Mouse (Mus musculus) neural tube, embryonic 15.5 days (tissue): ENCODE measurements around the gene Mis12. TPM values are rescaled to one million over a fixed set of nuclear protein-coding genes. Genes with fewer than 3 reads are reported as not detected.

ENCODE experiments used
- ATAC-seq: fragments of 200-750 bp; cut with Nextera tagmentation; 2 replicates; pipeline ENCODE4 v1.8.0; 2017; ENCODE audit warnings: mild to moderate bottlenecking, moderate TSS enrichment, moderate library complexity; ENCODE audit not compliant: low FRiP score
- H3K27ac ChIP-seq: fragments of 300-500 bp; sonication (generic); replicated peaks from 2 replicates; pipeline ENCODE4 v1.5.1; 2015; ENCODE audit warnings: mild to moderate bottlenecking, inconsistent platforms
- H3K27me3 ChIP-seq: fragments of 300-500 bp; sonication (generic); replicated peaks from 2 replicates; pipeline ENCODE4 v1.6.1; 2015; ENCODE audit warnings: inconsistent platforms
- H3K36me3 ChIP-seq: fragments of 300-500 bp; sonication (generic); 2 replicates; pipeline ENCODE4 v1.6.1; 2015; ENCODE audit warnings: inconsistent platforms
- H3K4me1 ChIP-seq: fragments of 300-500 bp; sonication (generic); 2 replicates; pipeline ENCODE4 v1.6.1; 2015; ENCODE audit warnings: inconsistent platforms
- H3K4me2 ChIP-seq: fragments of 300-500 bp; sonication (generic); 2 replicates; pipeline ENCODE4 v1.6.1; 2015; ENCODE audit warnings: inconsistent platforms, mild to moderate bottlenecking, moderate library complexity
- H3K4me3 ChIP-seq: fragments of 300-500 bp; sonication (generic); replicated peaks from 2 replicates; pipeline ENCODE4 v1.5.1; 2015; ENCODE audit warnings: mild to moderate bottlenecking, inconsistent platforms
- H3K9ac ChIP-seq: fragments of 300-500 bp; sonication (generic); replicated peaks from 2 replicates; pipeline ENCODE4 v1.6.1; 2015; ENCODE audit warnings: mild to moderate bottlenecking, inconsistent platforms
- H3K9me3 ChIP-seq: fragments of 300-500 bp; sonication (generic); replicated peaks from 2 replicates; pipeline ENCODE4 v1.6.1; 2016; ENCODE audit warnings: inconsistent platforms
- WGBS: fragments of 180-500 bp; shearing (Covaris S2); methylation state at CpG from one replicate; pipeline ENCODE4 v1.1.7; 2015; ENCODE audit warnings: mixed read lengths; 5-methylcytosine and 5-hydroxymethylcytosine counted together
- polyA plus RNA-seq: library from polyadenylated mRNA; unstranded; fragments of >200 nt; fragmentation: Nextera tagmentation; extraction: Ambion mirVana; gene quantifications from 2 replicates; pipeline ENCODE4 v1.2.1, GENCODE M21; 2015

The Mis12 gene
- polyA plus RNA-seq, 1 experiment from 2014 or later, result 29.8 TPM

DNA sequence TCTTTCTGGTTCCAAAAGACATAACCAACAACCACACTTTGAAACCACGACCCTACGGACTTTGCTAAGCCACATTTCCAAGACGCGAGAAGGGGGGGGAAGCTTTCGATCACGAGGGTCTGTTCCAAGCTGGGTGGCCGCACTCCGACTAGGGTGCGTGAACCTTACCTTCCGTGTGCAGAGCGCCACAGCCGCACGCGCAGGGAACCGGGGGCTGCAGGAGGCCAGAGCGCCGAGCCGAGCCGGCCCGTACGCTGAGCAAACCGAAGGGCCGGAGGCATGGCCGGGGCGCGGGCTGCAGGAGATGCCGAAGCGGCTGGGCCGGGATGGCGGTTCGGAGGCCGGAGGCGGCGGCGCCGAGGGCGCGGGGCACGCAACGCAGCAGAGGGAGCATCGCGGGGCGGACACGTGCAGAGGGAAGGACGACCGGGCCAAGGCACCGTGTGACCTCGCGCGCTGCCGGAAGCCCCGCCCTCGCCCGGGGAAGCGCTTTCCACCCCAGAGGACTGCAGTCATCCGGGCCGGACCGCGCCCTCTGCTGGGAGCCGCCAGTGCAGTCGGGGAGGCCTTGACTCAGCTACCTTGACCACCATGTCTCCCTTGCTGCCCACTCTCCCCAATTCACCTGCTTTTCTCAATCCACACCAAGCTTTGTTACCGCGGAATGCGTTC is 36.7 kb upstream of the Mis12 start, which contains the start of gene C1qbp:
Gene C1qbp, minus strand, starts transcription at position 470 of the 672 bp plus-strand sequence.
- Histone ChIP-seq H3K27ac (peak within 1 kb of the TSS; percentile 74), H3K9me3 (no peaks in the 10 kb centered on the region), H3K4me3 (peak within 1 kb of the TSS; percentile 99), H3K27me3 (no peaks in the 10 kb centered on the region), H3K36me3 (peaks cover 68% of the 10 kb centered on the region), H3K4me1 (peaks cover 17% of the 10 kb centered on the region), H3K4me2 (peak within 1 kb of the TSS; percentile 69), H3K9ac (peak within 1 kb of the TSS; percentile 93)
- under 1% methylated on average over 53 of the region's 64 CpGs for WGBS
- peak; percentile 95 for ATAC-seq

DNA sequence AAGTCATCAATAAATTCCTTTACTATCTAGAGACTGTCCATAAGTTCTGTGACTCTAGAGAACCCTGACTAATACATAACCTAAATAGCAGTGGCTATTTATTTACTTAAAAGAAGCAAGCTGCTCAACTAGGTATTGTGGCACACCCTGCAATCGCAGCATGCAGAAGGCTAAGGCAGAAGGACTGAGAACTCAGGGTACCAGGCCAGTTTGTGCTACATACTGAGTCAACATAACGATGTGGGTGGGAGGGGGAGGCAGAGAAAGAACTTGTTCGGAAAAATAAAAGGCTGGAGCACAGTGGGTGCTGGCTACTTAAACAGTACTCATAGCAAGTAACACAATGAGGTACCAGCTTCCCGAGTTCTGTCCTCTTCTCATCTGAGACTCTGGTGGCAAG is 18.2 kb upstream of the Mis12 start:
- Histone ChIP-seq H3K4me3 (no peak overlapping the region), H3K27ac (no peak overlapping the region), H3K27me3 (no peaks in the 10 kb centered on the region), H3K9ac (no peak overlapping the region), H3K4me2 (no peak overlapping the region), H3K9me3 (no peaks in the 10 kb centered on the region), H3K36me3 (peaks cover 42% of the 10 kb centered on the region), H3K4me1 (peaks cover 22% of the 10 kb centered on the region)
- WGBS, result 88% methylated on average over 4 of the region's 4 CpGs
- no peak for ATAC-seq

DNA sequence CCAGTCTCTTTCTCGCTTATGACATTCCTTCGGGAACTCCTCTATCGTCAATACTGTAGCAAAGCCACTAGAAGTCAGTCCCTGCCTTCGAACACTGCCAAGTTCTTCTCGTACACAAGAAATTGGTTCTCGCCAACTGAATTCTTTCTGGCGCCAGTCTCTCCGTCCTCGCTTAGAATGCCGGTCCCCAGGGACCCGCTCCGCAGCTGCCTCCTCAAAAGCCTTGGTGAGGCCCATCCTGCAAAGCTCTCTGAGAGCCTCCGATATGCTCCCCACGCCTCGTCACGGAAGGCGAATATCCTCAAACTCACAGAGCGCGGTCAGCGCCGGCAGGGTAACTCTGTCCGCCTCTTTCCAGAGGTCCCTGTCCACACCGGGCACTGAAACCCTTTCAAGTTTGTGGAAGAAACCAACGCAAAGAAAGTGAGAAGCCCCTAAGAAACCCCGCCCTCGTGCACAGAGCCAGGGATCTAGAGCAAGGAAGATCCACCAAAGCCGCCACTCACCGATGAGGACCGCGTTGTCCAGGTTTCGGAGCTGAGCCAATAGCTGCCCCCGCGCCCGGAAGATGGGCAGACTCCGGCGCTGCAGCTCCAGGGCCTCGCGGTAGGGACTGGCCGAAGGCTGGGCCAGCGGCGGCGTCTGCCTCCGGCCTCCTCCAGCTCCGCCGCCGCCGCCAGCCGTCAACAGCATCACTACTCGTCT is 15.6 kb upstream of the Mis12 start:
- H3K36me3 ChIP-seq, result peaks cover 22% of the 10 kb centered on the region
- H3K27me3 ChIP-seq, result no peaks in the 10 kb centered on the region
- H3K4me3 ChIP-seq, result peak overlapping the region; percentile 99
- H3K4me1 ChIP-seq, result peaks cover 22% of the 10 kb centered on the region
- H3K4me2 ChIP-seq, result peak overlapping the region; percentile 91
- no peaks in the 10 kb centered on the region for H3K9me3 ChIP-seq
- H3K27ac ChIP-seq, result peak overlapping the region; percentile 82
- H3K9ac ChIP-seq, result peak overlapping the region; percentile 77
- WGBS, result 1% methylated on average over 49 of the region's 49 CpGs
- ATAC-seq, result peak; percentile 74

DNA sequence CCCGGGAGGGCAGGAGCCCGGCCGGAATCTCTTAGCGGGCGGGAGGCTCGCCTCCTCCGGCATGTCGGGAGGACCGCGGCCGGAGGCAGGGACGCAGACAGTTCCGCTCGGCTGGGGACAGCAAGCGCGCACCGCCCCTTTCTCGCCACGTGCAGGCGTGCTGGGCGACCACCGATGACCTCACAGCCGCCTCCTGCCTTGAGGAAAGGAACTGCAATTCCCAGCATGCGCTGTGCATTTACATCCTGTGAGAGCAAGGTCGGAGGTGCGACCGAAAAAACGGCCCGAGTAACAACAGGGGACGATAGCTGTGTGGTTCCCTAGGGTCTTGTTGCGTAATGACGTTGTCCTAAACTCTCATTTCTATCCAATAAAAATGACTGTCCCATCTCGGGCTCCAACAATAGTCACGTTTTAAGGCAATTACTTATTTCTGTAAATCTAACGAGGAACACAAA is 15.1 kb upstream of the Mis12 start, which contains the start of gene Dhx33:
Gene Dhx33, minus strand, starts transcription at position 122 of the 458 bp plus-strand sequence.
- Histone ChIP-seq H3K9ac (peak within 1 kb of the TSS; percentile 77), H3K36me3 (peaks cover 20% of the 10 kb centered on the region), H3K4me2 (peak within 1 kb of the TSS; percentile 91), H3K4me1 (peaks cover 22% of the 10 kb centered on the region), H3K9me3 (no peaks in the 10 kb centered on the region), H3K27me3 (no peaks in the 10 kb centered on the region), H3K4me3 (peak within 1 kb of the TSS; percentile 99), H3K27ac (peak within 1 kb of the TSS; percentile 82)
- ATAC-seq, result peak; percentile 98
- 0% methylated on average over 35 of the region's 35 CpGs for WGBS

DNA sequence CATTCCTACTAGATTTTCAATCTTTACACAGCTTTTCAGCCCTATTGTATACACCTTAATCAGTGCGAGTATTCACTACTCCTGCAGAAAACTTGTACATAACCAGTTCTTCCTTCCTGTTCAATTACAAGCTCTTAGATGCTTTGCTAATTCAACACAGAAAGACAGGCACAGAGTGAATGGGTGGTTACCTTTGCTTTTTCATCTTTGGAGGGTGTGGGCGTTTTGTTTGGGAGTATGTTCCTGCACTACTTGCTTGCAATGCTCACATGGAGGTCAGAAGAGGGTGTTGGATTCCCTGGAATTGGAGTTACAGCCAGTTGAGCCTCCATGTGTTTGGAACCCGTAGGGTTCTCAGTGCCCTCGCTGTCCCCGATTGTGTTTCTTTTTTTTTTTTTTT is 14.4 kb upstream of the Mis12 start:
- no peak for ATAC-seq
- 0 out of 2 replicates have a peak overlapping the region, but pooled peaks have one; percentile 41 for H3K27ac ChIP-seq
- no peaks in the 10 kb centered on the region for H3K9me3 ChIP-seq
- H3K4me3 ChIP-seq, result peak overlapping the region; percentile 99
- no peaks in the 10 kb centered on the region for H3K27me3 ChIP-seq
- WGBS, result 66% methylated on average over 5 of the region's 5 CpGs
- H3K36me3 ChIP-seq, result peaks cover 20% of the 10 kb centered on the region
- H3K4me2 ChIP-seq, result peak overlapping the region; percentile 57
- H3K9ac ChIP-seq, result no peak overlapping the region
- peaks cover 22% of the 10 kb centered on the region for H3K4me1 ChIP-seq

DNA sequence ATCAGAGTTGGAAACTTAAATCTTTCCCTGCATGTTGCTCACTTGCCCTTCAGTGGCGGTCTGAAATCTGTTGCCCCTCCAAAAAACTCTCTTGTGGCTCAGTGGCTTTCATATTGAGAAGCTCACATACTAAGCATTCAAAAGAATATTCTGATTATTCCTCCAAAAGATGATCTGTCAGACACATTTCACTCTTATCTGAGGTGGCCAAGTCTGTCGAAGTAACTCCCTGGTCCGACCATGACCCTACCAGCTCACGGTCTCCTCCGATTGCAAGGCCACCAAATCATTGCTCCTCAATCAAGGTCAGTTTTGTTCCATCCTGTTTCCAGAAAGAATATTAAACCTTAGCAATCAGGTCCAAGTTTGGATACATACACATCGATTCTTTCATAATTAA is 12.4 kb upstream of the Mis12 start:
- Histone ChIP-seq H3K9ac (no peak overlapping the region), H3K27ac (no peak overlapping the region), H3K36me3 (peaks cover 30% of the 10 kb centered on the region), H3K4me2 (no peak overlapping the region), H3K9me3 (no peaks in the 10 kb centered on the region), H3K4me3 (no peak overlapping the region), H3K27me3 (no peaks in the 10 kb centered on the region), H3K4me1 (peaks cover 21% of the 10 kb centered on the region)
- 96% methylated on average over 6 of the region's 6 CpGs for WGBS
- no peak for ATAC-seq

DNA sequence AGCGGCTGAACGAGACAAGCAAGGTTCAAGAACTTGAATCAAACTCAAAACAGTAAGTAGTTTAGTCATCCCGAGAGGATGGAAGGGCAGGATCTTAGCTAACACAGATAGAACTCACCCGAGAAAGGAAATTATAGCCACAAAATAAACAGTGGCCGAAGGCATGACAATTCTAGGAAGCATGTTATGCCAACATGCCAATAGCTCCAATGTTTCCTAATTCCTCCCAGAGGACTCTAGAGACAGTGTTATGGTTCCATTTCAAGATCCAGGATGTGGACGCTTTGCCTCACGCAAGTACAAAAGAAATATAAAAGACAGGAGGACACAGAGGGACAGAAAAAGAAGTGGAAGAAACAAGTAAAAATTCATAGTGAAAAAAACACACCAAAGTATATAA is 11.6 kb upstream of the Mis12 start:
- WGBS, result 91% methylated on average over 7 of the region's 7 CpGs
- Histone ChIP-seq H3K4me1 (peaks cover 13% of the 10 kb centered on the region), H3K27me3 (no peaks in the 10 kb centered on the region), H3K9me3 (no peaks in the 10 kb centered on the region), H3K4me3 (no peak overlapping the region), H3K36me3 (peaks cover 39% of the 10 kb centered on the region), H3K4me2 (no peak overlapping the region), H3K9ac (no peak overlapping the region), H3K27ac (no peak overlapping the region)
- ATAC-seq, result no peak

DNA sequence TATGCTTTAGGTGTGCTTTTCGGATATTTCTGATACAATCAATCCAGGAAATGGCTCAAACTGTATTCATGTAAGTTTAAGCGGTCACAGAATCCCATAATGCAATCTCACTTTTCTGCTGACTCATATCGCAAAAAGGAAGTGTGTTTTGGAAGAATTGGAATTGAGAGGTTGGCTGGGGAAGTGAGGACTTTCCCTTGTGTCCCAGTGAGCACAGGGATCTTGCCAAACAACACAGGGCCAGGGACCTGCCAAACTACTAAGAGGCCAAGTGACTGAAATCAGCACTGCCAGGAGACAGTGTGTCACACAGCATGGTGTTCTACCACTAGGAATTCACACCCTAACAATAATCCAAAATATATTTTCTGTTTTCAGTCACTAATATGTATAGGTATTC is 11.1 kb upstream of the Mis12 start:
- Histone ChIP-seq H3K9me3 (no peaks in the 10 kb centered on the region), H3K4me1 (peaks cover 8% of the 10 kb centered on the region), H3K9ac (no peak overlapping the region), H3K4me2 (no peak overlapping the region), H3K27ac (no peak overlapping the region), H3K27me3 (no peaks in the 10 kb centered on the region), H3K36me3 (peaks cover 40% of the 10 kb centered on the region), H3K4me3 (no peak overlapping the region)
- no peak for ATAC-seq
- WGBS, result 93% methylated on average over 3 of the region's 3 CpGs

DNA sequence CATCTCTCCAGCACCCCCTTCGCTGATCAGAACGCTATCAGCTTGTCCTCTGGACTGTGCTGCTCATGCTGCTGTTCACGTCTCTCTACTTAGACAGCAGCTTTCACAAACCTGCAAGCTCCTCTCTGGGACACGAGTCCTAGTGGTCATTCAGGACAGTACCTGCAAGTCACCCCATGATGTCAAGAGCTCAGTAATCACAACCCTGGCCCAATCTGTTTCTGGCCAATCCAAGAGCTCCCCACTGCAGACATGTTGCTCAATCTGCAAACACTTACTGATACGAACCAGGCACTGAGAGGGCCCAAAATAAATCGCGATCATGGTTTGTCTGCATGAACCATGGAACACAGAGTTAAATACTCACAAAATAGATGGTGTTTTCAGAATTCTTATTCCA is 6.7 kb upstream of the Mis12 start:
- Histone ChIP-seq H3K4me3 (no peak overlapping the region), H3K4me2 (no peak overlapping the region), H3K9ac (no peak overlapping the region), H3K9me3 (no peaks in the 10 kb centered on the region), H3K4me1 (peaks cover 17% of the 10 kb centered on the region), H3K27ac (no peak overlapping the region), H3K27me3 (no peaks in the 10 kb centered on the region), H3K36me3 (peaks cover 49% of the 10 kb centered on the region)
- ATAC-seq, result no peak
- WGBS, result 95% methylated on average over 7 of the region's 7 CpGs

DNA sequence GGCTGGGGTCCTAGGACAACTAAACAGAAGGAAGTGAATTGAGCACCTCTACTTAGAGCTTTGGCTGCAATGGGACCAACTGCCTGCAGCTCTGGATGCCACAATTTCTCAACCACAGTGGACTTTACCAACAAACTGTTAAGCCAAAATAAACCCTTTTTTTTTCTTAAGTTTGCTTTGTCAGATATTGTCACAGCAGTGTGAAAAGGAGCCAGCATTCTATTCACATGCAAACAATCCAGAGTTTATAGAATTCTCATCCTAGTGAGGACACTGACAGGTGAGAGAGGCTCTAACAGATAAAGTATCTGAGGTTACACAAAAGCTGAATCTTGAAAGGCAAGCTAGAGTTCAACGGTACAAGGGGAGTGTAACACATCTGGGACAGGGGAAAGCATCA is 2.4 kb upstream of the Mis12 start:
- 83% methylated on average over 1 of the region's 1 CpGs for WGBS
- ATAC-seq, result no peak
- H3K9ac ChIP-seq, result no peak overlapping the region
- peaks cover 39% of the 10 kb centered on the region for H3K4me1 ChIP-seq
- H3K4me2 ChIP-seq, result no peak overlapping the region
- H3K4me3 ChIP-seq, result no peak overlapping the region
- H3K27me3 ChIP-seq, result no peaks in the 10 kb centered on the region
- H3K36me3 ChIP-seq, result peaks cover 18% of the 10 kb centered on the region
- no peak overlapping the region for H3K27ac ChIP-seq
- no peaks in the 10 kb centered on the region for H3K9me3 ChIP-seq

DNA sequence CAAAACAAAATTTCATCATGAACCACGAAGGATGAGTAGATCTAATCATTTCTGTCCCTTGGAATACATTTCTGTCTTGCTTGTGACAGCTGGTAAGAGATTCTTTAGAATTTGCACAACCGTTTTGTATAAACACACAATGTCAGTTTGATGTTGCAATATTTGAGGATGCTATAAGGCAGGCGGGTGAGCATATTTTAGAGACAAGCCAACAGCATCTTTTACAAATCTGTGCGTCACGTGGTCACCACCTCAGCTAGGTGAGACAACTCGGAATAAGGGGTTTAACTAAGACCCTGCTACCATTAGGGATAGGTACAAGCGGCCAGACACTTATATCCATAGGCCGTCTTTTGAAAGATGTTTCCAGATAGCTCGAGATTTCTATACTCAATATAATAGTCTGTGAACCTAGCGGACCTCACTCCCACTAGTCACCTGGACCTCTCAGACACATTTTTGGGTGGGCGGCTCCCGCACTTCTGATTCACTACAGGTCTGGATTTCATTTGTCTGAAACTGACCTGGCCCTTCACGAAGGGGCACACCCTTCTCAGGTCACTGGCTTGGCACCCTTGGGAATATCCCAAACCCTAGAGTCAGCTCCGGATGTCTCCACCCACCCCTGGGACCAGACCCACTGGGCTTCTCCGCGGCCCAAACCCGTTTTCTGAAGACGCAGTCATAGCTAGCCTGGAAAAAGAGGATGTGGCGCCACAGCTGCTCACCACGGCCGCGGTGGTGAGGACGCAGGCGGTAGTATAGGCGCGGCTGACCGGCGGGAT is 803 bp upstream of the Mis12 start:
- peak overlapping the region; percentile 86 for H3K4me3 ChIP-seq
- peak overlapping the region; percentile 90 for H3K27ac ChIP-seq
- peaks cover 6% of the 10 kb centered on the region; the same call in 1 of the 2 replicates for H3K36me3 ChIP-seq
- 6% methylated on average over 28 of the region's 28 CpGs for WGBS
- ATAC-seq, result peak; percentile 36
- peaks cover 42% of the 10 kb centered on the region for H3K4me1 ChIP-seq
- peak overlapping the region; percentile 61 for H3K4me2 ChIP-seq
- no peaks in the 10 kb centered on the region for H3K9me3 ChIP-seq
- H3K9ac ChIP-seq, result peak overlapping the region; percentile 95
- H3K27me3 ChIP-seq, result no peaks in the 10 kb centered on the region
